Mouse (Mus musculus) thymus, adult 2 months (tissue): ENCODE measurements around the gene 1700129C05Rik.

Experiments used
- CTCF ChIP-seq: fragments of 200-500 bp; IDR thresholded peaks from 2 replicates; pipeline ENCODE4 v1.5.1; 2012; ENCODE audit warnings: mild to moderate bottlenecking, control low read depth, low read length, moderate library complexity, borderline replicate concordance; ENCODE audit not compliant: control insufficient read depth, poor library complexity, insufficient read depth; ENCODE audit errors: extremely low read depth
- POLR2A ChIP-seq: fragments of 200-500 bp; IDR thresholded peaks from 2 replicates; pipeline ENCODE4 v1.6.1; 2012; ENCODE audit warnings: mild to moderate bottlenecking, low read length, control low read depth, moderate library complexity; ENCODE audit not compliant: control insufficient read depth, poor library complexity, insufficient read depth; ENCODE audit errors: extremely low read depth

GRCm38 (mm10) chr14:59182732-59183131 is 40.0 kb upstream of the 1700129C05Rik start:
- TF ChIP-seq CTCF (no peak), POLR2A (no peak)
